Mouse (Mus musculus) stomach, embryonic 16.5 days (tissue): ENCODE results near the gene Zfp239. TPM values are rescaled to one million over a fixed set of nuclear protein-coding genes. Genes with fewer than 3 reads are reported as not detected.

Source experiments
- ATAC-seq: fragments of 200-750 bp; cut with Nextera tagmentation; 2 replicates; pipeline ENCODE4 v1.8.0; 2017; ENCODE audit warnings: moderate number of reproducible peaks, moderate TSS enrichment; ENCODE audit not compliant: insufficient read depth, low FRiP score
- H3K27ac ChIP-seq: fragments of 300-500 bp; sonication (generic); 2 replicates; pipeline ENCODE4 v1.5.1; 2014; ENCODE audit warnings: low read length
- H3K27me3 ChIP-seq: fragments of 300-500 bp; sonication (generic); 2 replicates; pipeline ENCODE4 v1.6.1; 2014; ENCODE audit warnings: low read length, control low read depth, mixed read lengths; ENCODE audit not compliant: control insufficient read depth, insufficient read depth
- H3K36me3 ChIP-seq: fragments of 300-500 bp; sonication (generic); 2 replicates; pipeline ENCODE4 v1.6.1; 2014; ENCODE audit warnings: low read length; ENCODE audit not compliant: control insufficient read depth, insufficient read depth
- H3K4me1 ChIP-seq: fragments of 300-500 bp; sonication (generic); 2 replicates; pipeline ENCODE4 v1.6.1; 2014; ENCODE audit warnings: low read length, control low read depth, mixed read lengths; ENCODE audit not compliant: control insufficient read depth, insufficient read depth
- H3K4me2 ChIP-seq: fragments of 300-500 bp; sonication (generic); 2 replicates; pipeline ENCODE4 v1.6.1; 2014; ENCODE audit warnings: low read depth, low read length, mixed read lengths
- H3K4me3 ChIP-seq: fragments of 300-500 bp; sonication (generic); replicated peaks from 2 replicates; pipeline ENCODE4 v1.5.1; 2014; ENCODE audit warnings: mild to moderate bottlenecking, low read length
- H3K9ac ChIP-seq: fragments of 300-500 bp; sonication (generic); 2 replicates; pipeline ENCODE4 v1.6.1; 2014; ENCODE audit warnings: low read length
- H3K9me3 ChIP-seq: fragments of 300-500 bp; sonication (generic); replicated peaks from 2 replicates; pipeline ENCODE4 v1.6.1; 2016; ENCODE audit warnings: low read length, control low read depth; ENCODE audit not compliant: control insufficient read depth
- WGBS: fragments of 180-500 bp; shearing (Covaris S2); extraction: QIAGEN DNeasy Blood & Tissue Kit; methylation state at CpG from one replicate; pipeline ENCODE4 v1.1.7; 2014; 5-methylcytosine and 5-hydroxymethylcytosine counted together
- polyA plus RNA-seq: library from polyadenylated mRNA; unstranded; fragments of >200 nt; fragmentation: Nextera tagmentation; extraction: Ambion mirVana; gene quantifications from 2 replicates; pipeline ENCODE4 v1.2.1, GENCODE M21; 2015

Zfp239 gene
- polyA plus RNA-seq, 1 experiment from 2014 or later: 6.0 TPM

DNA sequence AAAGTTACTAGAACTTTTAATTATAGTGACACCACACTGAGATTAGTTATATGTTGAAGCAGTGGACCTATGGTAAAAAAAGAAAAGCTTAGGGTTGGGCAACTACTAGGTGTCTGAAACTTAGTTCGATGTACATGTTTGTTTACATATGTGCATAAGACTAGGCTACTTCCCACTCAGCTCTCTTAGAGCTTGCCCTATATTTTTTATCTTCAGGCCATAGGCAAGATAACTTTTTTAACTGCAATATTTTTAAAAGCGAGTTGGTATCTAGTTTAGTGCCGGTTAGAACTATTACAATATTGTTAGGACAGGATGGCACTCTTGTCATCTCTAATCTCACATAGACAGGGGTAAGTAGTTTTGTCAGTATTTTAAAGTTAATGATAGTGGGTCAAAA, 60.1 kb downstream of the Zfp239 start:
- no peak overlapping the region for H3K4me3 ChIP-seq
- WGBS: 82% methylated on average over 3 of the region's 3 CpGs
- no peak overlapping the region for H3K4me2 ChIP-seq
- H3K9me3 ChIP-seq: no peaks in the 10 kb centered on the region
- peaks cover 19% of the 10 kb centered on the region for H3K36me3 ChIP-seq
- H3K4me1 ChIP-seq: peaks cover 11% of the 10 kb centered on the region; the same call in 1 of the 2 replicates
- no peak overlapping the region for H3K27ac ChIP-seq
- H3K9ac ChIP-seq: no peak overlapping the region
- no peaks in the 10 kb centered on the region for H3K27me3 ChIP-seq
- no peak for ATAC-seq

Other genes starting within 250 kb of the Zfp239 start
- 86.2 and 92.3 TPM in 2 replicates for gene Zfp637, start 20.9 kb upstream of the Zfp239 start, polyA plus RNA-seq
- gene Hnrnpf, start 38.2 kb downstream of the Zfp239 start, polyA plus RNA-seq: 688 and 741 TPM in 2 replicates
- 2.4 and 4.2 TPM in 2 replicates for gene Fxyd4, start 75.6 kb downstream of the Zfp239 start, polyA plus RNA-seq
- gene Rasgef1a, start 149.3 kb downstream of the Zfp239 start, polyA plus RNA-seq: 0.39 and 0.72 TPM in 2 replicates